23 mouse cellular contexts compared by ENCODE assay signal in genomic region chr7:4419681-4420080, GRCm38 (mm10). TPM values are rescaled to one million over a fixed set of nuclear protein-coding genes. Genes with fewer than 3 reads are reported as not detected.
DNase-seq lines count a peak whose midpoint lies in the region; ATAC-seq and TF ChIP-seq lines count a peak whose summit lies in the region.
"Had no signal": no experiment of that assay in that cellular context is flagged by ENCODE, and none has a peak within 500 bp of the region (broad histone marks: within the 10 kb centered on the region; RNA-seq: fewer than 3 reads in every experiment).

No protein-coding gene starts in this region.

- no peak overlapping the region for H3K27ac ChIP-seq in heart, embryonic 10.5 days
- H3K27ac ChIP-seq in heart, embryonic 12.5 days (ENCODE audit: poor library complexity, severe bottlenecking): no peak overlapping the region
- H3K27ac ChIP-seq in lung, embryonic 15.5 days: no peak overlapping the region
- H3K27ac ChIP-seq in hindbrain, embryonic 14.5 days: no peak overlapping the region
- H3K27ac ChIP-seq: embryonic facial prominence, embryonic 10.5 days; embryonic facial prominence, embryonic 12.5 days; forebrain, embryonic 13.5 days; forebrain, embryonic 15.5 days had no signal

- no peaks in the 10 kb centered on the region for H3K4me1 ChIP-seq in heart, embryonic 10.5 days
- H3K4me1 ChIP-seq in heart, embryonic 12.5 days (replicated peaks): no peaks in the 10 kb centered on the region
- no peaks in the 10 kb centered on the region for H3K4me1 ChIP-seq in lung, embryonic 15.5 days
- H3K4me1 ChIP-seq in G1E (ENCODE audit: insufficient read depth, low read depth, low read length): peaks cover 45% of the 10 kb centered on the region
- H3K4me1 ChIP-seq in hindbrain, embryonic 14.5 days (replicated peaks; ENCODE audit: control insufficient read depth, insufficient read depth, low read length): no peaks in the 10 kb centered on the region
- H3K4me1 ChIP-seq: embryonic facial prominence, embryonic 10.5 days; embryonic facial prominence, embryonic 12.5 days; forebrain, embryonic 13.5 days; forebrain, embryonic 15.5 days had no signal

- TF ChIP-seq CTCF in G1E (IDR thresholded peaks at IDR 0.05; ENCODE audit: low read depth, low read length): no peak

- H3K27me3 ChIP-seq in heart, embryonic 10.5 days (ENCODE audit: insufficient read depth, poor library complexity, severe bottlenecking): no peaks in the 10 kb centered on the region
- H3K27me3 ChIP-seq in heart, embryonic 12.5 days (replicated peaks): no peaks in the 10 kb centered on the region
- H3K27me3 ChIP-seq in lung, embryonic 15.5 days: no peaks in the 10 kb centered on the region
- H3K27me3 ChIP-seq in G1E (ENCODE audit: insufficient read depth, low read length): no peaks in the 10 kb centered on the region
- H3K27me3 ChIP-seq in hindbrain, embryonic 14.5 days (ENCODE audit: control insufficient read depth, insufficient read depth, low read length): no peaks in the 10 kb centered on the region
- H3K27me3 ChIP-seq: embryonic facial prominence, embryonic 12.5 days; forebrain, embryonic 13.5 days; forebrain, embryonic 15.5 days had no signal

- peak; percentile 17 for DNase-seq in heart, embryonic 10.5 days (ENCODE audit: low spot score)
- no peak for DNase-seq in lung, postnatal 36 days
- DNase-seq in G1E (ENCODE audit: low spot score): no peak
- DNase-seq in hindbrain, embryonic 14.5 days (ENCODE audit: low spot score): no peak
- DNase-seq in thymus, postnatal 36 days: no peak
- DNase-seq: adrenal gland, adult 2 months; adrenal gland, postnatal 10 days; adrenal gland, postnatal 25 days; cerebellum, adult 11 months; cerebellum, adult 18-20 months; cerebellum, adult 8-10 months; cerebellum, adult 9-11 months; cerebellum, postnatal 14 days; forebrain, postnatal 0 days had no signal

- 81% methylated on average over 6 of the region's 6 CpGs for WGBS in heart, embryonic 10.5 days
- 81% methylated on average over 6 of the region's 6 CpGs for WGBS in heart, embryonic 12.5 days
- 72% methylated on average over 6 of the region's 6 CpGs for WGBS in lung, embryonic 15.5 days
- WGBS in hindbrain, embryonic 14.5 days: 88% methylated on average over 6 of the region's 6 CpGs

- H3K9ac ChIP-seq in heart, embryonic 12.5 days: no peak overlapping the region
- no peak overlapping the region for H3K9ac ChIP-seq in lung, embryonic 15.5 days
- no peak overlapping the region for H3K9ac ChIP-seq in hindbrain, embryonic 14.5 days
- H3K9ac ChIP-seq: embryonic facial prominence, embryonic 12.5 days; forebrain, embryonic 13.5 days; forebrain, embryonic 15.5 days; forebrain, postnatal 0 days had no signal

- H3K36me3 ChIP-seq in heart, embryonic 10.5 days: peaks cover 12% of the 10 kb centered on the region
- H3K36me3 ChIP-seq in heart, embryonic 12.5 days: peaks cover 9% of the 10 kb centered on the region
- H3K36me3 ChIP-seq in lung, embryonic 15.5 days: 0 out of 2 replicates have a peak, but pooled peaks cover 9% of the 10 kb centered on the region
- peaks cover 13% of the 10 kb centered on the region for H3K36me3 ChIP-seq in G1E (replicated peaks)
- peaks cover 15% of the 10 kb centered on the region for H3K36me3 ChIP-seq in hindbrain, embryonic 14.5 days (replicated peaks; ENCODE audit: control insufficient read depth, insufficient read depth)

- H3K4me3 ChIP-seq in heart, embryonic 10.5 days: no peak overlapping the region
- H3K4me3 ChIP-seq in heart, embryonic 12.5 days: no peak overlapping the region
- H3K4me3 ChIP-seq in lung, embryonic 15.5 days: no peak overlapping the region
- peak overlapping the region; percentile 60 for H3K4me3 ChIP-seq in G1E (ENCODE audit: low read depth, low read length)
- no peak overlapping the region for H3K4me3 ChIP-seq in hindbrain, embryonic 14.5 days (replicated peaks; ENCODE audit: low read length)
- H3K4me3 ChIP-seq: embryonic facial prominence, embryonic 10.5 days; embryonic facial prominence, embryonic 12.5 days; forebrain, embryonic 13.5 days; forebrain, embryonic 15.5 days had no signal

- no peak for ATAC-seq in heart, embryonic 12.5 days (ENCODE audit: insufficient number of reproducible peaks, low FRiP score)
- 0 out of 2 replicates have a peak, but pooled peaks have one; percentile 8 for ATAC-seq in lung, embryonic 15.5 days (ENCODE audit: borderline replicate concordance, extremely low read depth, low FRiP score, low TSS enrichment)
- ATAC-seq in G1E (ENCODE audit: extremely low read depth, insufficient number of reproducible peaks, low FRiP score, poor library complexity, severe bottlenecking): no peak
- ATAC-seq in hindbrain, embryonic 14.5 days (ENCODE audit: low FRiP score): no peak
- ATAC-seq: forebrain, embryonic 13.5 days; forebrain, embryonic 15.5 days; forebrain, postnatal 0 days had no signal

- H3K9me3 ChIP-seq in heart, embryonic 10.5 days: no peaks in the 10 kb centered on the region
- H3K9me3 ChIP-seq in heart, embryonic 12.5 days (replicated peaks): no peaks in the 10 kb centered on the region
- H3K9me3 ChIP-seq in lung, embryonic 15.5 days: no peaks in the 10 kb centered on the region
- H3K9me3 ChIP-seq in G1E (replicated peaks): no peaks in the 10 kb centered on the region
- no peaks in the 10 kb centered on the region for H3K9me3 ChIP-seq in hindbrain, embryonic 14.5 days (ENCODE audit: control insufficient read depth, low read length)
- H3K9me3 ChIP-seq: embryonic facial prominence, embryonic 10.5 days; embryonic facial prominence, embryonic 12.5 days; forebrain, embryonic 13.5 days; forebrain, embryonic 15.5 days had no signal

- H3K4me2 ChIP-seq in heart, embryonic 12.5 days: no peak overlapping the region
- H3K4me2 ChIP-seq in lung, embryonic 15.5 days: no peak overlapping the region
- no peak overlapping the region for H3K4me2 ChIP-seq in hindbrain, embryonic 14.5 days (replicated peaks)
- H3K4me2 ChIP-seq: embryonic facial prominence, embryonic 12.5 days; forebrain, embryonic 13.5 days; forebrain, embryonic 15.5 days had no signal

RNA-seq across cellular contexts. Expression of gene Gp6, which starts 22.1 kb away (rescaled TPM):
- polyA plus RNA-seq in heart, embryonic 10.5 days (2016; fragmentation: Nextera tagmentation; extraction: Ambion mirVana): 0.35 and 0.57 TPM in 2 replicates
- polyA plus RNA-seq in heart, embryonic 12.5 days (2016; fragmentation: Nextera tagmentation; extraction: Ambion mirVana): 0.47 and 1.3 TPM in 2 replicates
- polyA plus RNA-seq in lung, embryonic 15.5 days (2015; fragmentation: Nextera tagmentation; extraction: Ambion mirVana): 0.78 and 0.80 TPM in 2 replicates
- total RNA-seq in G1E (2014; fragmentation: Nextera tagmentation) (3.1 and 11.8 TPM in 2 replicates), G1E (2017) (0.29 and 0.44 TPM in 2 replicates)
- 0.05 and 0.11 TPM in 2 replicates for polyA plus RNA-seq in G1E (2012)
- 0.20 TPM in 1 of 2 replicates, not detected in the other for polyA plus RNA-seq in hindbrain, embryonic 14.5 days (2014; fragmentation: Nextera tagmentation; extraction: Ambion mirVana)
- total RNA-seq: adrenal gland, postnatal 25 days; forebrain, postnatal 0 days; MEL had no signal
- polyA plus RNA-seq: adrenal gland, adult 2 months; C2C12; cortical plate, adult 2 months; forebrain, postnatal 0 days had no signal

RNA-seq across cellular contexts. Expression of gene Rdh13, which starts 25.8 kb away (rescaled TPM):
- polyA plus RNA-seq in heart, embryonic 10.5 days (2016; fragmentation: Nextera tagmentation; extraction: Ambion mirVana): 32.9 and 37.0 TPM in 2 replicates
- 27.5 and 27.6 TPM in 2 replicates for polyA plus RNA-seq in heart, embryonic 12.5 days (2016; fragmentation: Nextera tagmentation; extraction: Ambion mirVana)
- polyA plus RNA-seq in lung, embryonic 15.5 days (2015; fragmentation: Nextera tagmentation; extraction: Ambion mirVana): 20.9 and 22.1 TPM in 2 replicates
- total RNA-seq in G1E (2014; fragmentation: Nextera tagmentation): 9.0 and 12.3 TPM in 2 replicates
- total RNA-seq in G1E (2017): 14.3 and 16.7 TPM in 2 replicates
- polyA plus RNA-seq in G1E (2012): 5.2 and 5.4 TPM in 2 replicates
- polyA plus RNA-seq in hindbrain, embryonic 14.5 days (2014; fragmentation: Nextera tagmentation; extraction: Ambion mirVana): 41.6 and 45.5 TPM in 2 replicates

RNA-seq across cellular contexts. Expression of gene Eps8l1, which starts 40.8 kb away (rescaled TPM):
- 1.7 and 4.6 TPM in 2 replicates for polyA plus RNA-seq in heart, embryonic 10.5 days (2016; fragmentation: Nextera tagmentation; extraction: Ambion mirVana)
- polyA plus RNA-seq in heart, embryonic 12.5 days (2016; fragmentation: Nextera tagmentation; extraction: Ambion mirVana): 3.0 and 4.1 TPM in 2 replicates
- polyA plus RNA-seq in lung, embryonic 15.5 days (2015; fragmentation: Nextera tagmentation; extraction: Ambion mirVana): 14.1 and 15.5 TPM in 2 replicates
- total RNA-seq in G1E (2014; fragmentation: Nextera tagmentation) (not detected in 2 replicates), G1E (2017) (0.11 TPM in 1 of 2 replicates, not detected in the other)
- polyA plus RNA-seq in G1E (2012): not detected in 2 replicates
- polyA plus RNA-seq in hindbrain, embryonic 14.5 days (2014; fragmentation: Nextera tagmentation; extraction: Ambion mirVana): 6.6 and 7.3 TPM in 2 replicates
